Mouse (Mus musculus): ENCODE results near the gene Bglap3.
"Not testable (repeated sequence)": the region's sequence is repeated elsewhere in the genome, so short reads cannot be mapped to it uniquely, and the experiment has no call there.

- TF ChIP-seq USF1 (IDR thresholded peaks at IDR 0.05; ENCODE audit: low read depth); CTCF (IDR thresholded peaks at IDR 0.05; ENCODE audit: control insufficient read depth, insufficient read depth, insufficient read length); MYOD1 (IDR thresholded peaks at IDR 0.05; ENCODE audit: control insufficient read depth, insufficient read length, low read depth): not testable (repeated sequence)
Measured at GRCm38 (mm10) chr3:88368511-88368910, 4.0 kb downstream of the Bglap3 start.

All from C2C12 (cell line).